Mouse (Mus musculus): ENCODE results near the gene Hoxc9.

GRCm38 (mm10) chr15:102953561-102953960, 22.7 kb upstream of the Hoxc9 start:
- TF ChIP-seq CTCF (IDR thresholded peaks at IDR 0.05; ENCODE audit: insufficient read depth, low read length) (no peak), POLR2A (IDR thresholded peaks at IDR 0.05; ENCODE audit: borderline replicate concordance, extremely low read depth, low read depth, low read length) (no peak)
